Mouse (Mus musculus) G1E (cell line): ENCODE measurements at regions not wholly inside any gene's neighbourhood (a gene's known extent, or its start where the extent isn't known, plus 50 kb on each side); places are given as distances from the start of the nearest gene placed in this dataset.

Experiments used
- CTCF ChIP-seq: IDR thresholded peaks from 2 replicates; pipeline ENCODE4 v1.5.1; 2012; ENCODE audit warnings: low read depth, low read length, inconsistent platforms, mixed read lengths
- GATA1 ChIP-seq: IDR thresholded peaks from 2 replicates; pipeline ENCODE4 v1.6.1; 2012; ENCODE audit warnings: borderline replicate concordance, low read length, inconsistent platforms, mixed read lengths
- GATA2 ChIP-seq: IDR thresholded peaks from 2 replicates; pipeline ENCODE4 v1.6.1; 2012; ENCODE audit warnings: low read depth, low read length, inconsistent platforms, borderline replicate concordance
- POLR2AphosphoS5 ChIP-seq: IDR thresholded peaks from 2 replicates; pipeline ENCODE4 v1.6.1; 2012; ENCODE audit warnings: low read depth, low read length, inconsistent platforms; ENCODE audit not compliant: insufficient replicate concordance
- TAL1 ChIP-seq: conservative IDR thresholded peaks from 2 replicates; pipeline ENCODE4 v1.6.1; 2012; ENCODE audit warnings: low read depth, low read length, inconsistent platforms, mixed read lengths

DNA sequence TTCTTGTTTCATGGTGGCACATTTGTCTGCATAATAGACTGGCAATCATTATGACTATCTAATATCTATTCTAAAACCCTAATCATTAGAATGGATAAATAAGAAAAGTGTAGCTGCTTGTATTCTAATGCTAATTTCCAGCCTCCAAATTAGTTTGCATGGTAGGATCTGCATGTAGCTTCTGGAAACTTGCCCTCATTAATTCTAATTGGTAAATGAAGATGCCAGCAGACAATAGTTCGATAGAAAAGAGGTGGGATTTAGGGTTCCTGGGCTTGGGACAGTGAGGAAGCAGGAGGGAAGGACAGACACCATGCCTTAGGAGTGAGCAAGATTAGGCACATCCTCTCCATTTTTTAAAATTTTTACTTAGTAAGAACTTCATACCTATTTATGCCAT is 1008.3 kb downstream of the Basp1 start:
- no peak for TF ChIP-seq CTCF
- TF ChIP-seq TAL1: no peak
- TF ChIP-seq GATA1: no peak
- TF ChIP-seq POLR2AphosphoS5: no peak
- TF ChIP-seq GATA2: no peak
